Mouse (Mus musculus) embryonic facial prominence, embryonic 13.5 days (tissue): ENCODE results near the gene Pa2g4. TPM values are rescaled to one million over a fixed set of nuclear protein-coding genes. Genes with fewer than 3 reads are reported as not detected.
A peak's percentile ranks its signal among the peaks of the same experiment; 100 is the strongest.
"Not testable (repeated sequence)": the region's sequence is repeated elsewhere in the genome, so short reads cannot be mapped to it uniquely, and the experiment has no call there.

Experiments used
- ATAC-seq: fragments of 200-750 bp; cut with Nextera tagmentation; 2 replicates; pipeline ENCODE4 v1.8.0; 2017; ENCODE audit warnings: low read depth; ENCODE audit not compliant: insufficient number of reproducible peaks, insufficient read depth, low FRiP score, low TSS enrichment
- H3K27ac ChIP-seq: fragments of 300-500 bp; sonication (generic); 2 replicates; pipeline ENCODE4 v1.5.1; 2015; ENCODE audit warnings: moderate library complexity, mild to moderate bottlenecking, inconsistent platforms
- H3K27me3 ChIP-seq: fragments of 300-500 bp; sonication (generic); 2 replicates; pipeline ENCODE4 v1.6.1; 2015; ENCODE audit warnings: mild to moderate bottlenecking, inconsistent platforms
- H3K36me3 ChIP-seq: fragments of 300-500 bp; sonication (generic); 2 replicates; pipeline ENCODE4 v1.6.1; 2015; ENCODE audit warnings: mild to moderate bottlenecking, inconsistent platforms
- H3K4me1 ChIP-seq: fragments of 300-500 bp; sonication (generic); 2 replicates; pipeline ENCODE4 v1.6.1; 2015; ENCODE audit warnings: inconsistent platforms
- H3K4me2 ChIP-seq: fragments of 300-500 bp; sonication (generic); 2 replicates; pipeline ENCODE4 v1.6.1; 2015; ENCODE audit warnings: moderate library complexity, mild to moderate bottlenecking, inconsistent platforms
- H3K4me3 ChIP-seq: fragments of 300-500 bp; sonication (generic); 2 replicates; pipeline ENCODE4 v1.5.1; 2015; ENCODE audit warnings: mild to moderate bottlenecking, inconsistent platforms
- H3K9ac ChIP-seq: fragments of 300-500 bp; sonication (generic); 2 replicates; pipeline ENCODE4 v1.6.1; 2015; ENCODE audit warnings: mild to moderate bottlenecking, inconsistent platforms
- H3K9me3 ChIP-seq: fragments of 300-500 bp; sonication (generic); 2 replicates; pipeline ENCODE4 v1.6.1; 2016; ENCODE audit warnings: inconsistent platforms
- WGBS: fragments of 180-500 bp; shearing (Covaris S2); methylation state at CpG from one replicate; pipeline ENCODE4 v1.1.7; 2015; ENCODE audit warnings: mixed read lengths; 5-methylcytosine and 5-hydroxymethylcytosine counted together
- polyA plus RNA-seq: library from polyadenylated mRNA; unstranded; fragments of >200 nt; fragmentation: Nextera tagmentation; extraction: Ambion mirVana; gene quantifications from 2 replicates; pipeline ENCODE4 v1.2.1, GENCODE M21; 2015

Gene Pa2g4
- polyA plus RNA-seq, 1 experiment from 2014 or later = 206 TPM

DNA sequence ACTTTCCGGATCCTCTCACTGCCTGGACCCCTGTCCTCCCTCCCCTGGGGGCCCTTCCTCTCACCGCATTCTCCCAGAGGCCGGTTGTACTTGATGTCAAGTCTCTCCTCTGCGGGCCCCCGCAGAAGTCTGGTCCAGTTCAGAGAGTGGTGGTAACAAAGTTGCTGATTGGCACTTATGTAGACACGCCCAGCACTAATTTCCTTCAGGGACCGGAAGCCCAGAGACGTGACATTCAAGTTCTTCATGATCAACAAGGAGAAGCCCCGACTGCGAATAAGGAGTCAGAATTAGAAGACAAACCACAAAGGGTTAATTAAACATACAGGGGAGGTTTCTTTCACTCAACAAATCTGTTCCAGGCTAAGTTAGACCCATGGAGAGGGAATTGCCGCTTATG is 12.5 kb upstream of the Pa2g4 start:
- no peak overlapping the region for H3K4me2 ChIP-seq
- no peak overlapping the region for H3K27ac ChIP-seq
- no peak for ATAC-seq
- H3K27me3 ChIP-seq = no peaks in the 10 kb centered on the region
- no peaks in the 10 kb centered on the region for H3K4me1 ChIP-seq
- H3K36me3 ChIP-seq = peaks cover 17% of the 10 kb centered on the region; the same call in 1 of the 2 replicates
- WGBS = 67% methylated on average over 11 of the region's 11 CpGs
- H3K4me3 ChIP-seq = no peak overlapping the region
- no peak overlapping the region for H3K9ac ChIP-seq
- no peaks in the 10 kb centered on the region for H3K9me3 ChIP-seq

DNA sequence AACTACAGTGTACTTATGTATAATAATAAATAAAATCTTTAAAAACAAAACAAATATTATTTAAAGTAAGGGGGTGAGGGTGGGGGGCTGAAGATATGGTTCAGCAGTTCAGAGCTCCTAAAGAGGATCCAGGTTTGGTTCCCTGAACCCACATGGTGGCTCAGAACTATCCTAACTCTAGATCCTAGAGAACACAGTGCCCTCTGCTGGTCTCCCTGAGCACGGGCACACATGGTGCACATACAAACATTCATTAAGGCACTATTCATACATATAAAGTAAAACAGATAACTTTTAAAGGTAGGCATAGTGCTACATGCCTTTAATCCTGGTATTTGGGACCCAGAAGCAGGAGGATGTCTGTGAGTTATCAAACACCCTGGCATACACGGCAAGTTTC is 9.3 kb upstream of the Pa2g4 start:
- ATAC-seq = no peak
- Histone ChIP-seq H3K4me3 (no peak overlapping the region), H3K4me1 (no peaks in the 10 kb centered on the region), H3K9me3 (no peaks in the 10 kb centered on the region), H3K4me2 (no peak overlapping the region), H3K36me3 (peaks cover 24% of the 10 kb centered on the region; the same call in 1 of the 2 replicates), H3K9ac (no peak overlapping the region), H3K27ac (no peak overlapping the region), H3K27me3 (no peaks in the 10 kb centered on the region)
- WGBS = 93% methylated on average over 2 of the region's 2 CpGs

DNA sequence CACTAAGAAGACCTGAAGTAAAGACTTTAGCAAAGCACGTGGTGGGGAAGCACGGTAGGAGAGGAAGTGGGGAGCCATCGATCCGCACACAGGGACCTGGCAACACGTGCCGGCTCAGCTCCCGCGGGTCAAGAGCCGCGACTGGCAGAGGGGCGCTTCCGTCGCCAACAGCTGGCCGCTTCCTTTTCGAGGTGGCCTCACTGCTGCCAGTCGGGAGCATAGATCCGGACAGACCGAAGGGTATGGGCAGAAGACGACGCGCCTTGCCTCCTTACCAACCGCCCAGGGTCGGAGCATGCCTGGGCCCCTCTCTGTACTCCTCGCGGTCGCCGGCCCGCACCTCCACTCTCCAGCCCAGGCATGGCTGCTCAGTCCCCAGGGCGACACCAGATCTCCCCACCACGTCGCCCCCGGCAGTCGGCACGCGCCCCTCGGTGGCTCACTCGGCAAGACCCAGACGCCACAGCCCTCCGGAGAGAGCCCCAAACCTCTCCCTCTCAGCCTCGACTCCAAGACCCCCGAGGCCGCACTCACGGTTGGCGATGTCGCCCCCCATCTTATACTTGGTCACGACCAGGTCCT is 490 bp downstream of the Pa2g4 start:
- Histone ChIP-seq H3K27ac (peak overlapping the region; percentile 91), H3K4me2 (peak overlapping the region; percentile 92), H3K36me3 (peaks cover 39% of the 10 kb centered on the region), H3K9me3 (no peaks in the 10 kb centered on the region), H3K4me3 (peak overlapping the region; percentile 95), H3K4me1 (peaks cover 21% of the 10 kb centered on the region), H3K27me3 (no peaks in the 10 kb centered on the region), H3K9ac (peak overlapping the region; percentile 91)
- 0 out of 2 replicates have a peak, but pooled peaks have one; percentile 5 for ATAC-seq
- under 1% methylated on average over 46 of the region's 46 CpGs for WGBS

DNA sequence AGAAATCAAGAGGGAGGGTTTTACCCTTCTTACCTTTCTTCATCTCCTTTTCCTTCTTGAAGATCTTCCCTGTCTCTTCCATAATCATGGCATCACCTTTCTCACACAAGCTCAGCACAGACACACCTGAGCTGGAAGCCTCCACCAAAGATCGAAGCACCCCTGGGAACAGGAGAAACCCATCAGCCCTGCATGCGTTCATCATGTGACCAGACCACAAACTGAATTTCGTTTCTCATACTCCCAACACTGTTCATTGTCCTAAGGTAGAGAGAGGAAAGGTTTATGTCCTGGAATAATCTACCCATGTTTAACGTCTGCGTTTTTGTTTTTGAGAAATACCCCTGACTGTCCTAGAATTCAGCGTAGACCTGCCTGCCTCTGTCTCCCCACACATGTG is 2.2 kb downstream of the Pa2g4 start:
- Histone ChIP-seq H3K9me3 (no peaks in the 10 kb centered on the region), H3K9ac (peak overlapping the region; percentile 44), H3K4me2 (peak overlapping the region; percentile 92), H3K36me3 (peaks cover 54% of the 10 kb centered on the region), H3K27me3 (no peaks in the 10 kb centered on the region), H3K4me1 (peaks cover 21% of the 10 kb centered on the region), H3K27ac (no peak overlapping the region), H3K4me3 (peak overlapping the region; percentile 95)
- WGBS = 90% methylated on average over 6 of the region's 6 CpGs
- no peak for ATAC-seq

DNA sequence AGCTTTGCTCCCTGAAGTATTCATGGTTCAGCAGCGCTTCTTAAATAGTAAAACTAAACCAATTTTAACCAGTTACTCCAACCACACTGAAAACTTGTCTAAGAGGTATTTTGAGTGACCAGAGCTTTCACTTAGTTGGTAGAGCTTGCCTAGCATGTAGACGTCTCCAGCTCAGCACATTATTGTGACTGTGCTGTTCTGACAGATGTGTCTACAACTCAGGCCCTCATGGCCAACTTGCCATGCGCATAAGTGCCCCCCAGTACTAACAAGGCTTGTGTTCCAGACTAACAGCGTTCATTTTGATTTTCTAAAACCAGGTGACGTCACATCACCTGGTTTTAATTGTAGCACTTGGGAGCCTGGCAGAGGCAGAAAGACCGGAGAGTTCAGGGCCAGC is 8.8 kb downstream of the Pa2g4 start:
- no peaks in the 10 kb centered on the region for H3K4me1 ChIP-seq
- no peak overlapping the region; the same call in 1 of the 2 replicates for H3K27ac ChIP-seq
- no peaks in the 10 kb centered on the region for H3K9me3 ChIP-seq
- no peak overlapping the region for H3K9ac ChIP-seq
- no peak overlapping the region for H3K4me2 ChIP-seq
- H3K27me3 ChIP-seq = no peaks in the 10 kb centered on the region
- 63% methylated on average over 6 of the region's 6 CpGs for WGBS
- H3K4me3 ChIP-seq = no peak overlapping the region
- peaks cover 50% of the 10 kb centered on the region for H3K36me3 ChIP-seq
- ATAC-seq = no peak

DNA sequence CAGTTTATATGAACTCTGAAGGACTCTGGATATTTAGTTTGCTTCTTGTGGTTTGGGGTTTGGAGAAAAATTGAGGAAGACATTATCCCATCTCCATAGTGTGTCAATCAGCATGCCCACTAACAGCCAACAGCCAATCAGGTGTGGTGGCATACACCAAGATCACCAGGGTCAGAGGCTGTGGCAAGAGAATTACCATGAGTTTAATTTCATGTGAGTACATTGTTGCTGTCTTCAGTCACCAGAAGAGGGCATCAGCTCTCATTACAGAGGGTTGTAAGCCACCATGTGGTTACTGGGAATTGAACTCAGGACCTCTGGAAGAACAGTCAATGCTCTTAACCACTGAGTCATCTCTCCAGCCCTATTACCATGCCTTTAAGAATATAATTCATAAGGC is 9.5 kb downstream of the Pa2g4 start:
- peaks cover 44% of the 10 kb centered on the region for H3K36me3 ChIP-seq
- H3K4me3 ChIP-seq = no peak overlapping the region
- H3K27me3 ChIP-seq = no peaks in the 10 kb centered on the region
- H3K9ac ChIP-seq = no peak overlapping the region
- no peaks in the 10 kb centered on the region for H3K9me3 ChIP-seq
- no peak overlapping the region for H3K4me2 ChIP-seq
- ATAC-seq = no peak
- no peaks in the 10 kb centered on the region for H3K4me1 ChIP-seq
- H3K27ac ChIP-seq = no peak overlapping the region

DNA sequence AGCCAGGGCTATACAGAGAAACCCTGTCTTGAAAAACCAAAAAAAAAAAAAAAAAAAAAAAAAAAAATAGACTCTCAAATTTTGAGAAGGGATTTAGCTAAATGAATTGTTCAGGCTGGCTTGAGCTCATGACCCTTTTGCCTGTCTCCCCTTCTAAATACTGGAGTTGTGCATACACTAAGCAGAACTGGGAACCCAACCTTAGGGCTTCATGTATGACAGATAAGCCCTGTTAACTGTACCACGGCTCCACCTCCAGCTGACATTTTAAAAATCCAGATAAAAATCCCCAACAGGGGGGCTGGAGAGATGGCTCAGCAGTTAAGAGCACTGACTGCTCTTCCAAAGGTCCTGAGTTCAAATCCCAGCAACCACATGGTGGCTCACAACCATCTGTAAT is 10.2 kb downstream of the Pa2g4 start:
- not testable (repeated sequence) for H3K9ac ChIP-seq, H3K4me1 ChIP-seq, H3K9me3 ChIP-seq, H3K4me3 ChIP-seq, H3K4me2 ChIP-seq, ATAC-seq, H3K27ac ChIP-seq, H3K27me3 ChIP-seq
- 89% methylated on average over 1 of the region's 1 CpGs for WGBS
- H3K36me3 ChIP-seq = peaks cover 37% of the 10 kb centered on the region

DNA sequence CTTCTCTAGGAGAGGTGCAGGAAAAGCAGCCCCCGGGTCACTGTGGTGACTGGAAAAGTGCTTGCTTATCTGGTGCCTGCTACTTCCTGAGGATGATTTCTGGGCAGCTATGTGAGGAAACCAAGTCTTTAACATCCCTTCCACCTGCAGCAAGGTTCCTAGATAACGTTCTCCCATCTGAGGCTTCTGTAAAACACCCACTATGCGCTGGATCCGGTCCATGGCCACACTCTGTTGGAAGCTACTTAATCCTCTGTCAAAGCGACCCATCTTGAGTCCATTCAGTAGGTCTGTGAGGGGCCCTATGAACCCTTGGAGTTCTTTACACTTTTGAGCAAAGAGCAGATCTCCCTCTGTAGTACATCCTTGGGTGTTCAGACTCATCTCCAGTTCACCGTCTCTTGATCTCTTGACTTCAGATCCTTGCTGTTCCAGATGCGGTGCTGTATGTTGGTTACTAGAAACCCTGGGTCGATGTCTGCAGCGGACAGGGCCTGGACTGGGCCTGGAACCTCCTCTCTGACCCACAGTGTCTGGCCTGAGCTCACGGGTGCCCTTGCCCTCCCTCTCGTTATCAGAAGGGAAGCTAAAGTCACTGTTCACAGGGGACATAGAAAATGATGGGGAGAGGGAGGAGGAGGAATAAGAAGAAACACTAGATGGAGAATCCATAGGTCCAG is 15.5 kb downstream of the Pa2g4 start:
- WGBS = 92% methylated on average over 11 of the region's 11 CpGs
- H3K4me1 ChIP-seq, H3K9ac ChIP-seq, H3K27me3 ChIP-seq, H3K9me3 ChIP-seq, H3K27ac ChIP-seq, H3K4me2 ChIP-seq, H3K36me3 ChIP-seq, ATAC-seq, H3K4me3 ChIP-seq: not testable (repeated sequence)

DNA sequence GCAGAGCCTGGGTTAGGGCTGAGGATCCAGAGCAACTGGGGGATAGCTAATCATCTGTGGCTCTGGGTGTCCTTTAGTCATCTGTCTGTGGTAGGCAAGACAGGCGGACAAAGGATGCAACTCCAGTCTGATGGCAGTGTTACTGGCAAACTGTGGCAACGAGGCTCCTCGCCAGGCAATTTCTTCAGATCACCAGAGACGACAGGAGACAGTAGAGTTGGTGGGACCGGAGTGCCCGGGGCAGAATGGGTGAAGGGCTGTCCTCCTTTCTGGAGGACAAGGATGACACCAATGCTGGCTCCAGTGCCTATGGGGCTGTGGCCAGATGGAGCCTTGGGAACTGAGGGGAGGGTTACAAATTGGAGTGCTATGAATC is 16.1 kb downstream of the Pa2g4 start:
- H3K9me3 ChIP-seq, H3K9ac ChIP-seq, H3K27me3 ChIP-seq, ATAC-seq, H3K4me1 ChIP-seq, H3K36me3 ChIP-seq, H3K4me3 ChIP-seq: not testable (repeated sequence)
- 0 out of 2 replicates have a peak overlapping the region, but pooled peaks have one; percentile 23 for H3K27ac ChIP-seq
- WGBS = 64% methylated on average over 6 of the region's 6 CpGs
- H3K4me2 ChIP-seq = peak overlapping the region; percentile 11; the same call in 1 of the 2 replicates

DNA sequence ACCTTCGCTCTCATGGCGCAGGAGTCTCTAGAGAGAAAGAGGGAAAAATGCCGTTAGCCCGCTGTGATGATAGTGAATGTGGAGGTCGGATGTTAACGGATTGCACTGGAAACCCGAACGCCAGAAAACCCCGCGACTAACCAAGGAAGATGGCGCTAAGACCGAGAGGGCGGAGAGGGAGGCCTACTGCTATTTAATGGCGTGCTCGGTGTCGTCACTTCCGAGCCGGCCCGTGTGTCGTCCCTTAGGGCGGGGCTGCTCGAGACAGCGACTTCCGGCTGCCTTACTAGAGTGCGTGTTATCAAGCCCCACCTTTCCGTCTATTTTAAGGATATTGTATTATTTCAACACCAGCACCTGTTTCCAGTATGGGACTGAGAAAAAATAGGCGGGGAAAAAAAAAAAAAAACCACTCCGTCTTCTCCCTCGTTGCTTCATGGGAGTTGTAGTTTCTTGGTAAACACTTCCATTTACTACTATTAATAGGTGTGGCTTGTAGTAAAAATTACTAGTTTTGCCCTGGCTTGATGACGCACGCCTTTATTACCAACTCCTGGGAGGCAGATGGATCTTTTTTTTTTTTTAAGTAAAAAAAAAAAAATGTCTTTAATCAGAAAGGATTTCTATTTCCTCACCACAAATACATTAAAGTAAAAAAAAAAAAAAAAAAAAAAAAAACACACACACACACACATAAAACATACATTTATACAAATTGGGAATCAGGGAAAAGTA is 16.7 kb downstream of the Pa2g4 start, which contains the start of gene Rpl41:
TSS of gene Rpl41 (minus strand) at position 359 of the 735 bp plus-strand sequence.
- Histone ChIP-seq H3K27me3 (no peaks in the 10 kb centered on the region), H3K36me3 (peaks cover 15% of the 10 kb centered on the region)

DNA sequence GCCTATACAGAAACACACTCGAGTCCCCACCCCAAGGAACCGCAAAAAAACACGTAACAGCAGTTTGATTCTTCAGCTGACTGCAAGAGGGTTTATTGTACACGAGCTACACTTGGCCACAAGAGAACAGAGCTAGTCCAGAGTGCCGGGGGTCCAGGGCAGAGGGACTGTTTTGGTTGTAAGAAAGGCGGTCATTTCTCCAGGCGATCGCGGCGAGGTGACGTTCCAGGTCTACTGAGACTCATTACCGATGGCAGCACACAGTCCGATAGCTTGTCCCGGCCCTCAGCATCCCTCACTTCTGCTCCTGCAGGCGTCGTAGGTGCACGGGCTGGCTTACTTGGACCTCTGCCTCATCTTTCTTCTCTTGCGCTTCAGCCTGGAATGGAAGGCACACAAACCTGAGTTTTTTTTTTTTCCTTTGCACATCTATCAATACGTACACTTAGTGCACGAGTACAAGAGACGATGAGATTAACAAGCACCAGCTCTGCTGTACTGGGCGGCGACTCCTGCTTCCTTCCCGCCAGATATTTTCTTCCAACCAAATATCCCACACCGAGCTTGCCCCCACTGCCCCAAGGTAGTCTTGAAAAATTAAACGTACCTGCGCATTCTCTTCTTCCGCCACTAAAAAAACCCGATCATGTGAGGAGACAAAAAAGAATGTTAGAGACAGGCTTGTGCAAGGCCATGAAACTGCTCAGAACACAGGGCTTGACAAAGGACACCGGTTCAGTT is 17.6 kb downstream of the Pa2g4 start:
- not testable (repeated sequence) for ATAC-seq, H3K9me3 ChIP-seq, H3K27me3 ChIP-seq, H3K4me1 ChIP-seq
- Histone ChIP-seq H3K4me2 (peak overlapping the region; percentile 83), H3K9ac (peak overlapping the region; percentile 96), H3K36me3 (peaks cover 24% of the 10 kb centered on the region), H3K4me3 (peak overlapping the region; percentile 80), H3K27ac (peak overlapping the region; percentile 98)
- under 1% methylated on average over 30 of the region's 30 CpGs for WGBS

More for the DNA sequence above, 16.7 kb downstream of the Pa2g4 start, which contains the start of gene Rpl41:
- H3K4me1 ChIP-seq = peaks cover 9% of the 10 kb centered on the region
- peak within 1 kb of the TSS; percentile 83 for H3K4me2 ChIP-seq
- ATAC-seq = peak; percentile 88
- peak within 1 kb of the TSS; percentile 80 for H3K4me3 ChIP-seq
- peak within 1 kb of the TSS; percentile 98 for H3K27ac ChIP-seq
- WGBS = under 1% methylated on average over 31 of the region's 31 CpGs
- no peaks in the 10 kb centered on the region for H3K9me3 ChIP-seq
- H3K9ac ChIP-seq = peak within 1 kb of the TSS; percentile 96
